Mouse (Mus musculus): Measurements from ENCODE around the gene C2cd4d.

DNA sequence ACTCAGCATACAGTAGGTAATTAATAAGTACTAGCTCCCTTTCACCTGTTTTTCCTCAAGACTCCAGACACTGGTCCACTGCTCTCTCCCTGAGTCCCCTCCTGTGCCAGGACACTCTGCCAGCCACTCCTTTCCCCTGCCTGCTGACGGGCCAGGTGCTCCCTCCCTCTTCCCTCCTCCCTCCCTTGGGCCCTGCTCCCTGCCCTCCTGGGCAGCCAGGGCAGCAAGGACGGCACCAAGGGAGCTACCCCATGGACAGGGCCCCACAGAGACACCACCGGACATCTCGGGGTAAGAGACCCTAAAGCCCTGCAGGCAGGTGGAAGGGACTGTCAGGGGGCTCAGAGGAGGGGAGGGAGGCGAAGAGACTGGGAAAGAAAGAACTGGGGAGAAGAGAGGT lies 10.4 kb downstream of the C2cd4d start, which contains the start of gene Rorc:
- TF ChIP-seq GATA1 (IDR thresholded peaks at IDR 0.05; ENCODE audit: low read length), result no peak
- TF ChIP-seq TAL1 (IDR thresholded peaks at IDR 0.05; ENCODE audit: low read length), result no peak
